Mouse (Mus musculus): Measurements from ENCODE around the gene Gm20661. TPM values are rescaled to one million over a fixed set of nuclear protein-coding genes. Genes with fewer than 3 reads are reported as not detected.

The Gm20661 gene
- polyA plus RNA-seq, 1 experiment from 2014 or later, result 1.3 TPM

- H3K36me3 ChIP-seq (replicated peaks; ENCODE audit: control insufficient read depth, insufficient read depth), result no peaks in the 10 kb centered on the region
- no peaks in the 10 kb centered on the region for H3K9me3 ChIP-seq (ENCODE audit: control insufficient read depth, low read length)
- peak within 1 kb of the TSS; percentile 67 for H3K9ac ChIP-seq
- peak within 1 kb of the TSS; percentile 56 for H3K4me3 ChIP-seq (replicated peaks; ENCODE audit: low read length)
- no peaks in the 10 kb centered on the region; the same call in 1 of the 2 replicates for H3K4me1 ChIP-seq (replicated peaks; ENCODE audit: control insufficient read depth, insufficient read depth, low read length)
- DNase-seq (ENCODE audit: low spot score) (no peak), ATAC-seq (ENCODE audit: low FRiP score) (no peak)
- WGBS, result 88% methylated on average over 10 of the region's 10 CpGs
- H3K27ac ChIP-seq, result peak within 1 kb of the TSS; percentile 87
- H3K4me2 ChIP-seq (replicated peaks), result peak within 1 kb of the TSS; percentile 92
- H3K27me3 ChIP-seq (ENCODE audit: control insufficient read depth, insufficient read depth, low read length), result no peaks in the 10 kb centered on the region
These were observed 33.0 kb upstream of the Gm20661 start, which contains the start of gene Traip for GRCm38 (mm10) chr9:107949922-107950235. TSS of gene Traip (plus strand) at chr9:107950136.

DNA sequence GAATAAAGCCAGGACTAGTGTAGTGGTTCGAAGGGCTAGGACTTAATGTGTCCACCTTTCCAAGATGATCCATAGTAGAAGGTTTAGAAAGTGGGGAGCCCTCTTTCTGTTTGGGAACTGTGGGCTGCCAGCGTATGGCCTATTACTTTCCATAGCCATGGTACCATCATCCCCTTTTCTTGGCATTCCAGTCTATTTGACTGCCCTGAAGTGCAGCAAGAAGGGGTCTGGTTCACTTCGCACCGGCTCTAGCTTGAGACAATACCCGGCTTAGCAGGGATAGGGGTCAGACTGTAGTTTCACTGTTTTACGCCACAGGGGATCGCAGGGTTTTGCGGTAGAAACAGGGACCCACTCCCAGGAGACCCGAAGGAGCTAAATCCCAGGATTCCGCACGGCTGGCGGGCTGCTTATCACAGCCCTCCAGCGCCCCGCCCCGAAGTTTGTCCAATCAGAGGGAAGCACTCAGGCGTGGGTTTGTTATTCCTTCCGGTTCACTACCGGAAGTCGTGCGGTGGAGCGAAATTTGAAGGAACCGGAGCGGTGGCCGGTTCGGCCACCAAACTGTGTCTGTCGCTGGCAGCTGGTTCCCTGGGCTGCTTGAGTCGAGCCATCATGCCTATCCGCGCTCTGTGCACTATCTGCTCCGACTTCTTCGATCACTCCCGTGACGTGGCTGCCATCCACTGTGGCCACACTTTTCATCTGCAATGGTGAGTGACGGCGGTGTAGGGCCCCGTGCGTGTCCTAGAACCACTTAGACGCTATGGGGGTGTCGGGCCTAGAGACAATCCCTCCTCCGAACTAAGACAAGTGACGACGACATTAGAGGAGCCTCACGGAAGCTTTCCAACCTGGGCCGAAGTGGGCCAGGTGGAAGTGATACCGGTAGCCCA lies 32.1 kb upstream of the Gm20661 start:
- 12% methylated on average over 45 of the region's 45 CpGs for WGBS
- H3K9ac ChIP-seq, result peak overlapping the region; percentile 67
- no peaks in the 10 kb centered on the region for H3K9me3 ChIP-seq (ENCODE audit: control insufficient read depth, low read length)
- peak overlapping the region; percentile 87 for H3K27ac ChIP-seq
- no peaks in the 10 kb centered on the region for H3K27me3 ChIP-seq (ENCODE audit: control insufficient read depth, insufficient read depth, low read length)
- H3K4me3 ChIP-seq (replicated peaks; ENCODE audit: low read length), result peak overlapping the region; percentile 56
- peak; percentile 93 for DNase-seq (ENCODE audit: low spot score)
- no peaks in the 10 kb centered on the region; the same call in 1 of the 2 replicates for H3K4me1 ChIP-seq (replicated peaks; ENCODE audit: control insufficient read depth, insufficient read depth, low read length)
- ATAC-seq (ENCODE audit: low FRiP score), result peak; percentile 96
- H3K36me3 ChIP-seq (replicated peaks; ENCODE audit: control insufficient read depth, insufficient read depth), result no peaks in the 10 kb centered on the region
- peak overlapping the region; percentile 92 for H3K4me2 ChIP-seq (replicated peaks)

DNA sequence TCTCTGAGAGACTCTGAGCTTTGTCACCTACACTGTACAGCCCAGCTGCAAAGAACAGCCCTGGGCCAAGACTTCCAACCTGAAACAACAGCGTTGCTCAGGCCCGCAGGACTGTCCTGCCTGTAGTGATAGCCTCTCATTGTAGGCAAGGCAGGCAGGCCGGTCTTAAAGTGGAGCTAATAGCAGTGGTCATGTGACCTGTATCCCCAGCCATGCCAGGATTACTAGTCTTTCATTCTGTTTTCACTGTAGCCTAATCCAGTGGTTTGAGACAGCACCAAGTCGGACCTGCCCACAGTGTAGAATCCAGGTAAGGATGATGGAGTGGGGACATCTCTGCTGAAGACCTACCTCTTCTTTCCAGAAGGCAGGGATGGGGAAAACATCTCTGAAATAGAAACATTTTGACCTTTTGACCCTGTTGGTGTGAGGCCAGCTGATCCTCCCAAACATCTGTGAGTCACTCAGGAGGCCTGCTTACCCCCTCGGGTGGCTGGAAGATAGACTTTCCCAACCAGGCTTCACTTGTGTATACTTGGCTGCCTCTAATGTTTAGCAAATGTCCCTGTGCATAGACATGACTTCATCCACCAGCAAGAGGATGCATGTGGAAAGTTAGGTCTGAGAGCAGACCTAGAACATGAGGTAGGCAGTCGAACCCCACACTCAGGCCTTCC lies 27.1 kb upstream of the Gm20661 start:
- no peak overlapping the region for H3K27ac ChIP-seq
- H3K27me3 ChIP-seq (ENCODE audit: control insufficient read depth, insufficient read depth, low read length), result no peaks in the 10 kb centered on the region
- no peaks in the 10 kb centered on the region for H3K9me3 ChIP-seq (ENCODE audit: control insufficient read depth, low read length)
- peaks cover 3% of the 10 kb centered on the region for H3K4me1 ChIP-seq (replicated peaks; ENCODE audit: control insufficient read depth, insufficient read depth, low read length)
- H3K4me2 ChIP-seq (replicated peaks), result no peak overlapping the region
- H3K9ac ChIP-seq, result no peak overlapping the region
- ATAC-seq (ENCODE audit: low FRiP score) (no peak), DNase-seq (ENCODE audit: low spot score) (no peak)
- WGBS, result 82% methylated on average over 6 of the region's 6 CpGs
- no peaks in the 10 kb centered on the region; the same call in 1 of the 2 replicates for H3K36me3 ChIP-seq (replicated peaks; ENCODE audit: control insufficient read depth, insufficient read depth)
- no peak overlapping the region for H3K4me3 ChIP-seq (replicated peaks; ENCODE audit: low read length)

- no peaks in the 10 kb centered on the region for H3K27me3 ChIP-seq (ENCODE audit: control insufficient read depth, insufficient read depth, low read length)
- no peak overlapping the region for H3K9ac ChIP-seq
- H3K4me3 ChIP-seq (replicated peaks; ENCODE audit: low read length), result no peak overlapping the region
- H3K9me3 ChIP-seq (ENCODE audit: control insufficient read depth, low read length), result no peaks in the 10 kb centered on the region
- H3K4me2 ChIP-seq (replicated peaks), result no peak overlapping the region
- H3K4me1 ChIP-seq (replicated peaks; ENCODE audit: control insufficient read depth, insufficient read depth, low read length), result peaks cover 15% of the 10 kb centered on the region
- ATAC-seq (ENCODE audit: low FRiP score), result no peak
- 21% methylated on average over 6 of the region's 6 CpGs for WGBS
- no peaks in the 10 kb centered on the region; the same call in 1 of the 2 replicates for H3K36me3 ChIP-seq (replicated peaks; ENCODE audit: control insufficient read depth, insufficient read depth)
- H3K27ac ChIP-seq, result no peak overlapping the region
- DNase-seq (ENCODE audit: low spot score), result no peak
These were observed 25.7 kb upstream of the Gm20661 start for GRCm38 (mm10) chr9:107957141-107957540.

DNA sequence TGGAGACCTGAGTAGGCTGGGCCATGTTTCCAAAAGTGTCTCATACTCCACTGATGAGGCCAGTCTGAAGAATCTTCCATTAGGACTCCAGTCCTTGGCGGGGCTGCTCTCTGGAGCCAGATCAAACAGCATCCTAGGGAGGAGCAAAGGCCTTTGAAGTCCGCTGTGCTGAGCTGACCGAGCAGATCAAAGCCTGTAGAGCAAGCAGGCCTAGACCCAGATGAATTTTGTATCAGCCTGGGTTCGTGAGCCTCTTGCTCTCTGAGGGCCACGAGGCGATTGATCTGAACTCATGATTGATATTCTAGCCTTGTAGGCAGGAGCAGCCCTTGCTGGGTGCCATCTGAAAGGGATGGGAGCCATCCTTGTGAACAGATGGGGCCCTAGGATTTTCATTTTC lies 23.0 kb upstream of the Gm20661 start:
- ATAC-seq (ENCODE audit: low FRiP score) (no peak), DNase-seq (ENCODE audit: low spot score) (no peak)
- H3K27ac ChIP-seq, result no peak overlapping the region
- 70% methylated on average over 6 of the region's 6 CpGs for WGBS
- H3K9ac ChIP-seq, result no peak overlapping the region
- no peak overlapping the region for H3K4me2 ChIP-seq (replicated peaks)
- H3K4me3 ChIP-seq (replicated peaks; ENCODE audit: low read length), result no peak overlapping the region
- H3K36me3 ChIP-seq (replicated peaks; ENCODE audit: control insufficient read depth, insufficient read depth), result no peaks in the 10 kb centered on the region; the same call in 1 of the 2 replicates
- H3K9me3 ChIP-seq (ENCODE audit: control insufficient read depth, low read length), result no peaks in the 10 kb centered on the region
- no peaks in the 10 kb centered on the region for H3K27me3 ChIP-seq (ENCODE audit: control insufficient read depth, insufficient read depth, low read length)
- peaks cover 16% of the 10 kb centered on the region for H3K4me1 ChIP-seq (replicated peaks; ENCODE audit: control insufficient read depth, insufficient read depth, low read length)

DNA sequence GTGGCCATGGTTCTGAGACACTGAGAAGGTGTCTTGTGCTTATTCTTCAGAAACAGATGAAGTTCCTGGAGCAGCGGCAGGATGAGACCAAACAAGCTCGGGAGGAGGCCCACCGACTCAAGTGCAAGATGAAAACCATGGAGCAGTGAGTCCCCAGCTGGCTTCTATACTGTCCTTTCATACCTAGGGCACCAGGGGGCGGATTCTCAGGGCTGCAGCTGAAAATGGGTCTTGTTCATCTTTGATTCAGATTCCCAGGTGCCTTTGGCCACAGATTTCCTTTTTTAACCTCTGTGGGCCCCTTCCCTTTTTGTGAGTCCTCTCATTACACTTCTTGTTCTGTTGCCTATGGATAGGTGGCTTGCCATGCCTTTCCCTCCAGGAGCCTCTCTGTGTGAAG lies 21.9 kb upstream of the Gm20661 start:
- Histone ChIP-seq H3K4me3 (replicated peaks; ENCODE audit: low read length) (no peak overlapping the region), H3K27me3 (ENCODE audit: control insufficient read depth, insufficient read depth, low read length) (no peaks in the 10 kb centered on the region), H3K27ac (peak overlapping the region; percentile 84), H3K36me3 (replicated peaks; ENCODE audit: control insufficient read depth, insufficient read depth) (no peaks in the 10 kb centered on the region; the same call in 1 of the 2 replicates), H3K4me2 (replicated peaks) (no peak overlapping the region; the same call in 1 of the 2 replicates), H3K9ac (no peak overlapping the region), H3K9me3 (ENCODE audit: control insufficient read depth, low read length) (no peaks in the 10 kb centered on the region), H3K4me1 (replicated peaks; ENCODE audit: control insufficient read depth, insufficient read depth, low read length) (peaks cover 16% of the 10 kb centered on the region)
- no peak for DNase-seq (ENCODE audit: low spot score)
- no peak for ATAC-seq (ENCODE audit: low FRiP score)
- 80% methylated on average over 4 of the region's 4 CpGs for whole genome bisulfite sequencing

DNA sequence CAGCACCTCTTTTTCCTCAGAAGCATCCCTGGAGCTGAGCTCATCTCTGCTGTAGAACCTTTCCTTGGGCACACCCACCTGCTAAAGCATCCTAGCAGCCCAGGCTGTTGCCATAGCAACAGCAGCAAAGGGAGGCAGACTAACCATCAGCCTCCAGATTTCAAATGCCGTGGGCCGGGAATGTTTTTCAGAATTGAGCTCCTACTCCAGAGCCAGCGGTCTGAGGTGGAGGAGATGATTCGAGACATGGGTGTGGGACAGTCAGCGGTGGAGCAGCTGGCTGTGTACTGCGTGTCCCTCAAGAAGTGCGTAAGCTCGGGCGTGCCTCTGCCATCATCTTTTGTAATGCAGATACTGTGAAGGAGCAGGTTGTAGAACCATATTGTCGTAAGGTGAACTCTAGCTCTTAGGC lies 21.5 kb upstream of the Gm20661 start:
- Histone ChIP-seq H3K36me3 (replicated peaks; ENCODE audit: control insufficient read depth, insufficient read depth) (no peaks in the 10 kb centered on the region; the same call in 1 of the 2 replicates), H3K4me1 (replicated peaks; ENCODE audit: control insufficient read depth, insufficient read depth, low read length) (peaks cover 16% of the 10 kb centered on the region), H3K9me3 (ENCODE audit: control insufficient read depth, low read length) (no peaks in the 10 kb centered on the region), H3K4me3 (replicated peaks; ENCODE audit: low read length) (no peak overlapping the region), H3K27me3 (ENCODE audit: control insufficient read depth, insufficient read depth, low read length) (no peaks in the 10 kb centered on the region), H3K9ac (no peak overlapping the region), H3K27ac (peak overlapping the region; percentile 84), H3K4me2 (replicated peaks) (peak overlapping the region; percentile 39)
- DNase-seq (ENCODE audit: low spot score) (peak; percentile 67), ATAC-seq (ENCODE audit: low FRiP score) (peak; percentile 44; the same call in 1 of the 2 replicates)
- WGBS, result 59% methylated on average over 10 of the region's 10 CpGs

GRCm38 (mm10) chr9:107961881-107962280 lies 21.0 kb upstream of the Gm20661 start:
- peak; percentile 49; the same call in 1 of the 2 replicates for ATAC-seq (ENCODE audit: low FRiP score)
- WGBS, result 45% methylated on average over 5 of the region's 5 CpGs
- peak; percentile 52 for DNase-seq (ENCODE audit: low spot score)
- Histone ChIP-seq H3K27me3 (ENCODE audit: control insufficient read depth, insufficient read depth, low read length) (no peaks in the 10 kb centered on the region), H3K9me3 (ENCODE audit: control insufficient read depth, low read length) (no peaks in the 10 kb centered on the region), H3K4me3 (replicated peaks; ENCODE audit: low read length) (no peak overlapping the region), H3K27ac (peak overlapping the region; percentile 84), H3K4me2 (replicated peaks) (peak overlapping the region; percentile 39; the same call in 1 of the 2 replicates), H3K9ac (no peak overlapping the region), H3K4me1 (replicated peaks; ENCODE audit: control insufficient read depth, insufficient read depth, low read length) (peaks cover 16% of the 10 kb centered on the region), H3K36me3 (replicated peaks; ENCODE audit: control insufficient read depth, insufficient read depth) (no peaks in the 10 kb centered on the region; the same call in 1 of the 2 replicates)

DNA sequence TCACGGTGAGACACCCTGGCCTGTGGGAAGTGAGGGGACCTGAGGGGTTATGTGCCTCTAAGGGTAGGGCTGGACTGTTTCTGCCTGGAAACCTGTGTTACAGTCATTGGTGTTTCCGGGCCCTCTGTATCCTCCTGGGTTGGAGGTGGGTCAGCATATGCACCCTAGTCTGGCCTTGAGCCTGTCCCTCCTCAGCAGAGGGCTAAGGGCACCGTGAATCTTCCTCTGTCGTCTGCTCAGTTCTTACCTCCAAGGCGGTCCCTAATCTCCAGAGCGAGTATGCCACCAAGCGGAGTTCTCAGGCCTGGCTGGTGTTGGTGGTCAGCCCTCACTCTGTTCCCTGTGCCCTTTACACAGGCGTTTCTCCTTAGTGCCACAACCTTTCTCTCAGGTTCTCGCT lies 19.9 kb upstream of the Gm20661 start:
- Histone ChIP-seq H3K36me3 (replicated peaks; ENCODE audit: control insufficient read depth, insufficient read depth) (no peaks in the 10 kb centered on the region), H3K9ac (no peak overlapping the region), H3K27me3 (ENCODE audit: control insufficient read depth, insufficient read depth, low read length) (no peaks in the 10 kb centered on the region), H3K27ac (no peak overlapping the region), H3K4me2 (replicated peaks) (no peak overlapping the region), H3K4me1 (replicated peaks; ENCODE audit: control insufficient read depth, insufficient read depth, low read length) (peaks cover 16% of the 10 kb centered on the region), H3K4me3 (replicated peaks; ENCODE audit: low read length) (no peak overlapping the region), H3K9me3 (ENCODE audit: control insufficient read depth, low read length) (no peaks in the 10 kb centered on the region)
- WGBS, result 94% methylated on average over 9 of the region's 9 CpGs
- no peak for ATAC-seq (ENCODE audit: low FRiP score)
- no peak for DNase-seq (ENCODE audit: low spot score)

Measured in hindbrain, embryonic 14.5 days (tissue).